Mouse (Mus musculus): ENCODE measurements around the gene Trim75. TPM values are rescaled to one million over a fixed set of nuclear protein-coding genes. Genes with fewer than 3 reads are reported as not detected.

Gene Trim75
- not detected in 2 replicates for polyA plus RNA-seq (2014; fragmentation: Nextera tagmentation; extraction: Ambion mirVana)

DNA sequence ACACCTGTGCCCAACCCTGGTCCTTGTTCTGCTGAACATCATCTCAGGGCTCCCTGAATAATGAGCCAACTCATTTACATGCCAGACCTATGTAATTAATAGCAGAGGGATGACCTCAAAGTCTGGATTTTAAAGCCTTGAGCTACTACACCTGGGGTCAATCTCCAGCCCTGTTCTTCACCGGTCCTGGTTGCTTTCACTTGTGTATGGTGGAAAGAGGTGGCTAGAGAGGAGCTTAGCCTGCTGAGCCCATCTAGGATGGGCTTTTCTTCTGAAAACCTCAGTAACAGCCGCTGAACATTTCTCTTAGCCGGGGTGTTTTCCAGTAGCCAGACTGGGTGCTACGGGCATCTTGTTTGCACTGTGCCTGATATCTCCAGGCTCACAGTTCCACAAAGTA lies at the start of gene Trim75:
TSS of gene Trim75 (minus strand) at position 101 of the 400 bp plus-strand sequence.
- no peak within 1 kb of the TSS for H3K4me2 ChIP-seq (ENCODE audit: low read depth, low read length)
- no peak within 1 kb of the TSS for H3K4me3 ChIP-seq (ENCODE audit: low read depth, low read length)
- no peak for DNase-seq (ENCODE audit: low spot score)
- ATAC-seq (replicated peaks; ENCODE audit: insufficient number of reproducible peaks, low FRiP score, low TSS enrichment, low read depth) = no peak
- H3K36me3 ChIP-seq (replicated peaks; ENCODE audit: control insufficient read depth, insufficient read depth, low read depth, low read length) = no peaks in the 10 kb centered on the region
- no peaks in the 10 kb centered on the region for H3K9me3 ChIP-seq (replicated peaks; ENCODE audit: control insufficient read depth, low read length)
- no peak within 1 kb of the TSS for H3K9ac ChIP-seq (replicated peaks; ENCODE audit: low read length)
- 91% methylated on average over 4 of the region's 4 CpGs for WGBS
- no peak within 1 kb of the TSS for H3K27ac ChIP-seq (replicated peaks; ENCODE audit: low read depth, low read length)
- H3K4me1 ChIP-seq (ENCODE audit: control insufficient read depth, insufficient read depth, low read length) = no peaks in the 10 kb centered on the region
- no peaks in the 10 kb centered on the region for H3K27me3 ChIP-seq (ENCODE audit: control insufficient read depth, insufficient read depth, low read length)

GRCm38 (mm10) chr8:65037117-65037533 lies 49.5 kb upstream of the Trim75 start, which contains the start of gene Apela:
Gene Apela, minus strand, starts transcription at chr8:65037336.
- H3K4me1 ChIP-seq (ENCODE audit: control insufficient read depth, insufficient read depth, low read length) = no peaks in the 10 kb centered on the region; the same call in 1 of the 2 replicates
- under 1% methylated on average over 8 of the region's 8 CpGs for WGBS
- H3K4me2 ChIP-seq (ENCODE audit: low read depth, low read length) = peak within 1 kb of the TSS; percentile 37
- no peaks in the 10 kb centered on the region for H3K36me3 ChIP-seq (replicated peaks; ENCODE audit: control insufficient read depth, insufficient read depth, low read depth, low read length)
- H3K27me3 ChIP-seq (ENCODE audit: control insufficient read depth, insufficient read depth, low read length) = no peaks in the 10 kb centered on the region
- ATAC-seq (replicated peaks; ENCODE audit: insufficient number of reproducible peaks, low FRiP score, low TSS enrichment, low read depth) (peak; percentile 74), DNase-seq (ENCODE audit: low spot score) (peak; percentile 77)
- 0 out of 2 replicates have a peak within 1 kb of the TSS, but pooled peaks have one; percentile 14 for H3K4me3 ChIP-seq (ENCODE audit: low read depth, low read length)
- no peaks in the 10 kb centered on the region for H3K9me3 ChIP-seq (replicated peaks; ENCODE audit: control insufficient read depth, low read length)
- no peak within 1 kb of the TSS for H3K9ac ChIP-seq (replicated peaks; ENCODE audit: low read length)
- H3K27ac ChIP-seq (replicated peaks; ENCODE audit: low read depth, low read length) = no peak within 1 kb of the TSS

DNA sequence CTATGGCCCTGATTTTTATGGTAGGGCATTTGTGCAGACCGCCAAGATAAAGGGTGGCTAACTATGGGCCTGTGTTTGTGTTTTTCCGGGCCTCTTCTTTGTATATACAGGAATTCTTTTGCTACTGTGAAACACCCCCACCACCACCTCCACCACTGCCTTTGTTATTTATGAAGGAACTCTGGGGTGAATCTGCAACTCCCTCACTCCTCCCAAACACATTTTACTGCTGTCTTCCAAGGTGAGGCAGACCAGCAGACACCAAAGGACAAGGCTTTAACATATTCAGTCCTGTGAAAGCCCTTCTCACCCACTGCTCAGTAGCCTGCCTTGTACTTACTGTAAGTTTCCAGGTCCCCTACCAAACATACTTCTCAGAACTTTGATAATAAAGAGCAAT lies 46.5 kb upstream of the Trim75 start:
- no peaks in the 10 kb centered on the region for H3K9me3 ChIP-seq (replicated peaks; ENCODE audit: control insufficient read depth, low read length)
- 50% methylated on average over 2 of the region's 2 CpGs for WGBS
- H3K4me1 ChIP-seq (ENCODE audit: control insufficient read depth, insufficient read depth, low read length) = no peaks in the 10 kb centered on the region; the same call in 1 of the 2 replicates
- DNase-seq (ENCODE audit: low spot score) (no peak), ATAC-seq (replicated peaks; ENCODE audit: insufficient number of reproducible peaks, low FRiP score, low TSS enrichment, low read depth) (no peak)
- H3K27ac ChIP-seq (replicated peaks; ENCODE audit: low read depth, low read length) = no peak overlapping the region
- no peaks in the 10 kb centered on the region for H3K36me3 ChIP-seq (replicated peaks; ENCODE audit: control insufficient read depth, insufficient read depth, low read depth, low read length)
- no peak overlapping the region for H3K9ac ChIP-seq (replicated peaks; ENCODE audit: low read length)
- H3K27me3 ChIP-seq (ENCODE audit: control insufficient read depth, insufficient read depth, low read length) = no peaks in the 10 kb centered on the region
- no peak overlapping the region for H3K4me3 ChIP-seq (ENCODE audit: low read depth, low read length)
- no peak overlapping the region for H3K4me2 ChIP-seq (ENCODE audit: low read depth, low read length)

- 87% methylated on average over 13 of the region's 13 CpGs for WGBS
- ATAC-seq (replicated peaks; ENCODE audit: insufficient number of reproducible peaks, low FRiP score, low TSS enrichment, low read depth) = no peak
- H3K27me3 ChIP-seq (ENCODE audit: control insufficient read depth, insufficient read depth, low read length) = no peaks in the 10 kb centered on the region
- no peaks in the 10 kb centered on the region for H3K36me3 ChIP-seq (replicated peaks; ENCODE audit: control insufficient read depth, insufficient read depth, low read depth, low read length)
- no peak overlapping the region for H3K4me3 ChIP-seq (ENCODE audit: low read depth, low read length)
- no peak for DNase-seq (ENCODE audit: low spot score)
- no peak overlapping the region for H3K9ac ChIP-seq (replicated peaks; ENCODE audit: low read length)
- no peaks in the 10 kb centered on the region; the same call in 1 of the 2 replicates for H3K4me1 ChIP-seq (ENCODE audit: control insufficient read depth, insufficient read depth, low read length)
- H3K4me2 ChIP-seq (ENCODE audit: low read depth, low read length) = no peak overlapping the region
- H3K9me3 ChIP-seq (replicated peaks; ENCODE audit: control insufficient read depth, low read length) = no peaks in the 10 kb centered on the region
- no peak overlapping the region for H3K27ac ChIP-seq (replicated peaks; ENCODE audit: low read depth, low read length)
These were observed 45.4 kb upstream of the Trim75 start for GRCm38 (mm10) chr8:65033056-65033455.

GRCm38 (mm10) chr8:65032107-65032506 lies 44.5 kb upstream of the Trim75 start:
- H3K4me3 ChIP-seq (ENCODE audit: low read depth, low read length) = no peak overlapping the region
- ATAC-seq (replicated peaks; ENCODE audit: insufficient number of reproducible peaks, low FRiP score, low TSS enrichment, low read depth) = no peak
- H3K27me3 ChIP-seq (ENCODE audit: control insufficient read depth, insufficient read depth, low read length) = no peaks in the 10 kb centered on the region
- no peak overlapping the region for H3K4me2 ChIP-seq (ENCODE audit: low read depth, low read length)
- H3K9me3 ChIP-seq (replicated peaks; ENCODE audit: control insufficient read depth, low read length) = no peaks in the 10 kb centered on the region
- DNase-seq (ENCODE audit: low spot score) = no peak
- no peak overlapping the region for H3K9ac ChIP-seq (replicated peaks; ENCODE audit: low read length)
- H3K27ac ChIP-seq (replicated peaks; ENCODE audit: low read depth, low read length) = no peak overlapping the region
- H3K4me1 ChIP-seq (ENCODE audit: control insufficient read depth, insufficient read depth, low read length) = no peaks in the 10 kb centered on the region; the same call in 1 of the 2 replicates
- H3K36me3 ChIP-seq (replicated peaks; ENCODE audit: control insufficient read depth, insufficient read depth, low read depth, low read length) = no peaks in the 10 kb centered on the region
- WGBS = 92% methylated on average over 1 of the region's 1 CpGs

DNA sequence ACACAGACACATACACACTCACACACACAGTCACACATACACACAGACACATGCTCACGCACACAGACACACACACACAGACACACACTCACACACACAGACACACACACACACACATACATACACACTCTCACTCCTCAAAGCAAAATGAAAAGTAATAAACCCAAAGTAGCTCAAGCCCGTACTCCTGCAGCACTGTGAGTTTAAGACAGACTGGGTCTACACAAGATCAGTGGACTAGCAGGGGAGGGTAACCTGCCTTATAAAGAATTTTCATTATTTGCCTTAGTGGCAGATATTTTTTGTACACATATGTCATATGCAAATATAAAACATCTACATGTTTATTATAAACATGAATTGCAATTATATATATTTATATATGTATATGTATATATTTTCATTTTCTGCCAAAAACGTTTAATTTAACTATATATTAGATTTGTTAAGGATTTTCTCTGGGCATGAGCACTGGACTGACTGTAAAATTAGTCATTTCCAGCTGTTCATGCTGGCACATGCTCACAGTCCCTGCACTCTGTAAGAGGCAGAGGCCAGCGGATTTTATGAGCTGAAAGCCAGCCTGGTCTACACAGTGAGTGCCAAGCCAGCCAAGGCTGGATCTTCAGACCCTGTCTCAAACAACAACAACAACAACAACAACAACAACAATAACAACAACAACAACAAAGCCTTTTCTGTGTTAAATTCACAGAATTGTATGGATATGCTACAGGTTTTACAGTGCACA lies 43.3 kb upstream of the Trim75 start:
- Histone ChIP-seq H3K4me2 (ENCODE audit: low read depth, low read length) (no peak overlapping the region), H3K9me3 (replicated peaks; ENCODE audit: control insufficient read depth, low read length) (no peaks in the 10 kb centered on the region), H3K4me1 (ENCODE audit: control insufficient read depth, insufficient read depth, low read length) (no peaks in the 10 kb centered on the region; the same call in 1 of the 2 replicates), H3K4me3 (ENCODE audit: low read depth, low read length) (no peak overlapping the region), H3K27ac (replicated peaks; ENCODE audit: low read depth, low read length) (no peak overlapping the region), H3K27me3 (ENCODE audit: control insufficient read depth, insufficient read depth, low read length) (no peaks in the 10 kb centered on the region), H3K9ac (replicated peaks; ENCODE audit: low read length) (no peak overlapping the region), H3K36me3 (replicated peaks; ENCODE audit: control insufficient read depth, insufficient read depth, low read depth, low read length) (no peaks in the 10 kb centered on the region)
- ATAC-seq (replicated peaks; ENCODE audit: insufficient number of reproducible peaks, low FRiP score, low TSS enrichment, low read depth) (no peak), DNase-seq (ENCODE audit: low spot score) (no peak)
- WGBS = 82% methylated on average over 4 of the region's 4 CpGs

- Histone ChIP-seq H3K4me2 (ENCODE audit: low read depth, low read length) (no peak overlapping the region), H3K4me1 (ENCODE audit: control insufficient read depth, insufficient read depth, low read length) (no peaks in the 10 kb centered on the region; the same call in 1 of the 2 replicates), H3K27ac (replicated peaks; ENCODE audit: low read depth, low read length) (no peak overlapping the region), H3K9me3 (replicated peaks; ENCODE audit: control insufficient read depth, low read length) (no peaks in the 10 kb centered on the region), H3K4me3 (ENCODE audit: low read depth, low read length) (no peak overlapping the region), H3K27me3 (ENCODE audit: control insufficient read depth, insufficient read depth, low read length) (no peaks in the 10 kb centered on the region), H3K9ac (replicated peaks; ENCODE audit: low read length) (no peak overlapping the region), H3K36me3 (replicated peaks; ENCODE audit: control insufficient read depth, insufficient read depth, low read depth, low read length) (no peaks in the 10 kb centered on the region)
- DNase-seq (ENCODE audit: low spot score) (no peak), ATAC-seq (replicated peaks; ENCODE audit: insufficient number of reproducible peaks, low FRiP score, low TSS enrichment, low read depth) (no peak)
- 74% methylated on average over 4 of the region's 4 CpGs for WGBS
These were observed 42.1 kb upstream of the Trim75 start for GRCm38 (mm10) chr8:65029776-65030175.

DNA sequence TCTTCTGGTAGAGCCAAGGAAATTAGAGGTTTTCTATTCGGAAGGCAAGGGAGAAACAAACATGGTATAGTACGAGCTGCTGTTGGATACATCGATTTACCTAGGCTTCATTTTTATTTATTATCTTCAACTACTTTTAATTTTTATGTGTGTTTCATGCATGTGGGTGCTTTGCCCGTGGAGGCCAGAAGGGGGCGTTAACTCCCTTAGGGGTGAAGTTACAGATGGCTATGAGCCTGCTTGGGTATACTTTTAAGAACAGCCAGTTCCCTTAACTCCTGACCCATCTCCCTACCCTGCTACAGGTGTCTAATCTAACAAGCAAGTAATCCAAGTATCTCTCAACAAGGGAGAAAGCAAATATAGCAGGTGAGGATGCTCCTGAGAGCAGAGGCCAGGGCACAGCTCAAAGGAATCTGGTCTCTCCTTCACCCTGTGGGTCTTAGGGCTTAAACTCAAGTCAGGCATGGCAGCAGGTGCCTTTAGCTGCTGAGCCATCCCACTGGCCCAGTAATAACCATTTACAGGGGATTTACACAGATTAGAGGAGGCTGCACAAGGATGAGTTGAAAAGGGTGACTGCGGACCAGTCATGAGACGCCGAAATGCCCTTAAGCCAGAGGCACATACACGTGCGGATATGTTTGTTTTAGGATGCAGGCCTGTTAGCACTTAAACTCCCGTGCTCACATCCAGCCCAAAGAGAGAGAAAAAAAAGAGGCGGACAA lies 41.5 kb upstream of the Trim75 start:
- Histone ChIP-seq H3K9ac (replicated peaks; ENCODE audit: low read length) (no peak overlapping the region), H3K4me3 (ENCODE audit: low read depth, low read length) (no peak overlapping the region), H3K9me3 (replicated peaks; ENCODE audit: control insufficient read depth, low read length) (no peaks in the 10 kb centered on the region), H3K27me3 (ENCODE audit: control insufficient read depth, insufficient read depth, low read length) (no peaks in the 10 kb centered on the region), H3K4me2 (ENCODE audit: low read depth, low read length) (no peak overlapping the region), H3K36me3 (replicated peaks; ENCODE audit: control insufficient read depth, insufficient read depth, low read depth, low read length) (no peaks in the 10 kb centered on the region), H3K27ac (replicated peaks; ENCODE audit: low read depth, low read length) (no peak overlapping the region), H3K4me1 (ENCODE audit: control insufficient read depth, insufficient read depth, low read length) (no peaks in the 10 kb centered on the region; the same call in 1 of the 2 replicates)
- ATAC-seq (replicated peaks; ENCODE audit: insufficient number of reproducible peaks, low FRiP score, low TSS enrichment, low read depth) (no peak), DNase-seq (ENCODE audit: low spot score) (no peak)
- 74% methylated on average over 12 of the region's 12 CpGs for WGBS

All from embryonic facial prominence, embryonic 11.5 days (tissue).